Mouse (Mus musculus): ENCODE measurements around the gene Iscu.

DNA sequence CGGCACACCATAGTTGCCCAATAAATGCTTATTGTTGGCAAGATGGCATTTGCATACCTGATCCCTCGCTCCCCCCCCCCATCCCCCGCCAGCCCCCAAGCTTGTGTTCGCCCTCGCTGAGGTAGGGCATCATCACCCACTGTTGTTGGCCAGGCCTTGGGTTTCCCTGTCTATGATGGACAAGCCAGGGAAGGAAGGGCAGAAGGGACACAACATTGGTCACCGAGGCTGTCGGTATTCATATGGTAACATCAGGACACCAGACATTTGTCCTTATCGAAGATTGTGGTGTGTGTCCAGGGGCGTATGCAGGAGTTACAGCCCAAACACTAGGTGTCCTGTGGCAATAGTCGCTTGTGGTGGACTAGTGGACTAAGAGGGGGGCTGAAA is 36.4 kb upstream of the Iscu start:
- TF ChIP-seq CTCF (IDR thresholded peaks at IDR 0.05; ENCODE audit: control insufficient read depth, insufficient read depth, low read length): no peak
- no peak for TF ChIP-seq POLR2A (IDR thresholded peaks at IDR 0.05; ENCODE audit: borderline replicate concordance, control insufficient read depth, low read depth, low read length)

Data from bone marrow, adult 2 months (tissue).